Mouse (Mus musculus) cerebellum, postnatal 36 days (tissue): ENCODE measurements at regions not wholly inside any gene's neighbourhood (a gene's known extent, or its start where the extent isn't known, plus 50 kb on each side); places are given as distances from the start of the nearest gene placed in this dataset.

Experiments used
- DNase-seq, 2 experiments: peaks; one replicate each; pipeline ENCODE4 v3.0.0; 2021 to 2022; ENCODE audit warnings: mixed read lengths in 2 of 2

DNA sequence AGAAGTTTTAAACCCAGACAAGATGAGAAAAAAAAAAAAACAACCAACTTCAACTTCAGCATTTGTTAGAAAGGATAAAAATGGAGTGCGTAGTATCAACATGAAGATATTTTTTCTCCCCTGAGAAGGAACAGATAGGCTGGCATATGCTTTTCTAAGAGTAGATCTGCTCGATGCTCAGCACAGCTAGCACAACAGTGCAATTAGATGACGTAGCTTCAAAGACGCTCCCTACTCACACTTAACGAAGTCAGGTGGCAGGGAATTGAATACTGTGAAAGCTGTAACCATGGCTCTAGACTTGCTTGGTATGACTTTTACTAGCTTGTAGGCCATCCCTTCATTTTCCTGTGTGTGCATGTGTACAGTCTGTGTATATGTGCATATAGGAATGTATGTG, 299.5 kb downstream of the Tmem182 start:
- DNase-seq = no peak

DNA sequence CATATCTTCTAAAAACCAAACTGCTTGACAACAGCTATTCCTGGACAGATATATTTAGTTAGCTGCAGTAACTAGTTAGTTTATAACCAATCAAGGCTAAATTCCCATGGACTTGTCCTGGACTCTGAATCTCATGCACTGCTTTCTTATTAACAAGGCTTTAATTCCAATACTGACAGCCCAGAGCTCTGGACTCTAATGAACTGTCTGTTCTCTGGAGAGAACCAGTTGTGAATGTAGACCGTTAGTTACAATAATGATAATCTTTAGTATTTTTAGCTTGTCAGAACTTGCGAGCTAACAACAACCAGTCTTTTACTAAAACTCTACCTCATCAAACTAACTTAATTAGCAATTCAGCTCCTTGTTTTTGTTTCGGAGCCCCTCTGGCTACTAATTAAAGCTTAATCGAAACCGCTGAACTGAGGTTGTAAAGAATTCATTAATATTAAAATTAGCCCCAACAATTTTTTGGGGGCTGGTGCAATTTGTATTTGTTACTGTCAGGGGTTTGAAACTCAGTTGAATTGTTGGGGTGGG, 316.3 kb downstream of the Tmem182 start:
- DNase-seq = no peak

DNA sequence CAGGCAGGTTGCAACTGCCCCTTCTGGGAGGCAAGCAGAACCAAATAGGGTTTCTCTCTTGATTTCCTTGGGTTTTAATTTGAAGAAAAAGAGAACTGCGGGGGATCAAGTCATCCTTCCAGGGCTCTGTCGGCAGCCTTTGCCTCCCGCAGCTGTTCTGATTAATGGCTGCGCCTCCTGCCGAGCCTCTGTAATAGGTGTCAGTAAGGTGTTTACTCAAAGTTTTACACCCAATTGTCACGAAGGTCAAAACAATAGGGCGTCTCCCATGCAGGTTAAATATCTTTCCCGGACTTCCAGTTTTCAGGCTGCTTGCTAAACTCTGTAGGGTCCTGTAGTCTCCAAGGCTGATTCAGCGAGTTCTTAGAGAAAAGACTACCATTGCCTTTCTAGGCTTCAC, 326.0 kb downstream of the Tmem182 start:
- no peak for DNase-seq

DNA sequence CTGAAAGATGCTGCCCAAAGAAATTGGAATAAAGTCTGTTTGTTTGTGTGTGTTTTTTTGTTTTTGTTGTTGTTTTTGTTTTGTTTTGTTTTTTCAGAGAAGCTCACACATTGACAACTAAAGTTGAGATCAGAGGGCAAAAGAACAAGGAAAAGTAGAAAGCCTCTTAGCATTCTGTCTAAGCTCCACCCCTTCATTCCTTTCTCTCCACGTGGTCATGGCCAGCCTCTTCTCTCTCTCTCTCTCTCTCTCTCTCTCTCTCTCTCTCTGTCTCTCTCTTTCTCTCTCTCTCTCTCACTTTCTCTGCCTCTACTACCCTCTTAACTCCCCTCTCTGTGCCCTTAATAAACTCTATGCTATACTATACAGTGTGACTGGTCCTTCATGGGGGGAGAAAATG, 327.7 kb downstream of the Tmem182 start:
- no peak for DNase-seq

DNA sequence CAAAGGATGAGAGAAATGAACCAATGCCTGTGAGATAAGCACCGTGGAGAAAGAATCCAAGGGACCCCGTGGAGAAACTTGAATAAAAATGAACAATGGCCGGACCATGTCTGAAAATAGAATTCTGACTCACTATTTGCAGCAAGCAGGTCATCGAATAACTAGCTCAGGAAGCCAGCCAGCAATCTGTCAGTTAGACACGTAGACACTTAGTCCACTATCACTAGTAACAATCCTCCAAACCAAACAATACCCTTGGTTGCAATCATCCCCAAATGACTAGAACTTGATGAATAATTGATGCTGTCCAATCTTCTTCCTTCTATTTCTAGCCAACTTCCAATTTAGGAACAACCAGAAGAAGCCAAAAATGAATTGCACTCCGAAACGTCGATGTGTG, 328.5 kb downstream of the Tmem182 start:
- DNase-seq = no peak

DNA sequence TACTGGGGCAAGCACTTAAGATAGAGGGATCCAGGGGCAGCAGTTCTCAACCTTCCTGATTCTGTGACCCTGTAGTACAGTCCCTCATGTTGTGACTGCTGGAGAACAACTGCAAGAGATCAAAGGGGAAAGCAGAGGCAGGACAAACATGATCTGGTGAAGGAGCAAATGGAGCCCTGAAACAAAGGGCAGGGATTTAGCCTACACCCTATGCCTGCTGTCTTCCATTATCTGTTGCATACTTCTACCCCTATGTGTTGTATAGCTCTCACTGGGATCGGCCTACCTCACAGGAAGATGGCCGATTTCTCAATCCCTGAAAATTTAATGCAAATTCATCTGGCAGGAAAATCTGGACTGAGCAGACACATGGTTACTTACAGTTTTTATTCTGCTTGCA, 334.3 kb downstream of the Tmem182 start:
- DNase-seq = no peak

DNA sequence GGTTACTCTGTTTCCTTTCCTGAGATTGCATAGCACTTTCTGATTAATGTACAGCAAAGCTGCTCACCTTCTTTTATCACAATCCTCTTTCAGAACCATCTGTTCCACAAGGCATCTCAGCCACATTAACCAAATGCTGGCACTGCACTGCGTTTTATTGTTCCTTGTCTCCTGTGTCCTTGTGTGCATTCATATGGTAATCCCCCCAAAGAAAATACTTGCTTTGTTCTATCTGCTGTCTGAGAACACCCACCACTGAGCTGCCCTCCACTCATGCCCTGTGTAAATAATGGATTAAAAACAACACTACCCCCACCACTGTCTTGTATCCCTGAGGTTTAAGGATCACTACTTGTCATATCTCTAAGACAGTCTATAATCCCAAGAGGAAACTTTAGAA, 335.1 kb downstream of the Tmem182 start:
- DNase-seq = no peak

DNA sequence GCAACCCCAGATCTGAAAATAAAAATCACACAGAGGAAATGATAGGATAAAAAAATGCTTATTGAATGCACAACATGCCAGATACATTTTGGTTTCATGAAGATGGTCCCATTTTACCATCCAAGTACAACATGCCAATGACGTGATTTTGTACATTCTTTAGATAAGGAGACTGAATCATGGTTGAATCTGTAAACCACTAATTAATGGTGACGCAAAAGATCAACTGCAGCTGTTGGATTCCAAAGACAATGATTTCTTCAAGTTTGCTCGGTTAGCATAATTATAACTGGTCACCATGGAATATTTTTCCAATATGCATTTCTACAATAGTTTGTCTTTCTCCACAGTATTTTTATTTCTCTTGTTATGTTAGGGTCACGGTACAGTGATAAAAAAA, 336.6 kb downstream of the Tmem182 start:
- DNase-seq = no peak

DNA sequence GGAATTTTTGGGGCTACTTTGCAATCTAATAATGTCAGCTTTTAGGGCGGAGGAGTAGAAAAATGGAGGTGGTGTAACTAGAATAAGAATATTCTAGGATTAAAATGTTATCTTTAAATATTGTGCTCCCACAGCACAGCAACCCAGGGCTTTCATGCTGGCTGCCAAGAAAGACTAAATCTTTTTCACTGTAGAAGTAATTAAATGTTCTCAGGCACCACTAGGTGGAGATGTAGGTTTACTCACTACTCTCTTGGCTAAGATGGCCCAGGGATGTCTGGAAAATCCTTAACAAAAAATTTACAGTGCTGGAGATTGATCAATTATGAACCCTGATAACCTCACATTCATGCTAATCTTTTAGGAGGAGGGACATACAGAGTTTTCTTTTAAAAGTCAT, 347.1 kb downstream of the Tmem182 start:
- DNase-seq = no peak

DNA sequence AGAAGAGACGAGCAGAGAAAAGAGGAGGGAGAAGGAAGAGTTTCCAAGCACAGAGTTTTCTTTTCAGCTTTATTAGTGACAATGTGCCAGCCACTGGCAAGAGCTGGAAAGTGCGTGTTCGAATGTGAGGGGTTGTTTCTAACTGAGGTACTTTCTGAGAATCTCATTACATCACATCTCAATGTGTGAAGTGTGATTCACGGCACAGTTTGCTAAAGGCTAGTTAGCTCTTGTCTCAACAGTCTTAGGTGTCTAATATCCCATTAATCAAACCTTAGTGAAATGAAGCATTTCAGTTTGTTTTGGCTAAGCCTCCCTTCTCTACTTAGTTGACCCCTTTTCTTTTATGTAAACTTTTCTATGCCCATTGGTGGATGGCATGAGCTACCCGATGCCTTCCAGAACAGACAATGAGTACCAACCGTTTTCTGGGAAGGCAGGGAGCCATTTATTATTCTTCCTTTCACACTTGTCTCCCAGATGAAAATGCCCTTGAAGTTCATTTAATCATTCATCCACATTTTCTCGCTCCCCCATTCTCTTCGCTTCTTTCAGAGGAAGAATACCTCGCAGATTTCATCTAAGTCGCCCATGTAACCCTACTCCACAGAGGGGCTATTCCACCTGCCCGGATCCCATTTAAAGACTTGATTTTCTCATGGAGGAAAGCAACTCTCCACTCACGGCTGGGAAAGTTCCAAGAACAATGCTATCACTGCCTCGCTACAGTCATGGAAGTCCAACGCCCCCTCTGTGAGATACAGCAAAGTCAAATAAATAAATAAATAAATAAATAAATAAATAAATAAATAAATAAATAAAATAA, 348.0 kb downstream of the Tmem182 start:
- DNase-seq = no peak

DNA sequence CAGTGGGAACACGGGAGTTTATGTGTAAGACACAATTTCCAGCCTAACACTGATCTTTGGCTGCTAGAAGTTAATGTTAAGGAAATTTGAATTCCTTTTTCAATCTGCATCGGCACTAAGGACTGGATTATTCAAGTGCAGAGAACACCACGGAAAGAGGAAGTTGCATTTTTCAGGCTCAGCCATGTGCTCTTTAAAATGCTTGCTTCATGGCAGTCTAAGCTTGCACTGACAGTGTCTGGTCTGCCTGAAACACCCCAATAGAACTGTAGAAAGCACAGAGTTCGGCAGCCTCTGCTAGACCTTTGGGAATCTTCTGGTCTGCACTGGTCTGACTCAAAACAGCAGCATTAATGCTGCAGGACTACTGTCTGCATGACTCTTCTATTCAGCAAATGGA, 348.8 kb downstream of the Tmem182 start:
- no peak for DNase-seq

DNA sequence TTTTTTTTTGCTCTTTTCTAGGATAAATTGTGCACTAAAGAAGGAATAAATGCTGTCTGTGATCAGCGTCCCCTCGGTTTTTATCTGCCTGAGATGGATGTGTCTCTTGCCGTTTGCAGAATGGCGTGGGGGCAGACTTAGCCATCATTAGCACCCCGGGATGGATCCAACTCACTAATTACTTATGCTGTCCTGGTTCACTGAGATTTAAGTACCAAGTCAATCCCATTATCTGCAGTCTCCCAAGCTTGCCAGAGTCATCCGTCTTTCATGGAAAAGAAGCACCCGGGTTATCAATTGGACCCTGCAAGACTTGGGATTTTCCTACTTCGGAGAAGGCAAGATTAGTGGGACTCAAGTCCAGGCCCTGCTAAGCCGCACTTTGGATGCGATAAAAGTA, 351.5 kb downstream of the Tmem182 start:
- DNase-seq = no peak

DNA sequence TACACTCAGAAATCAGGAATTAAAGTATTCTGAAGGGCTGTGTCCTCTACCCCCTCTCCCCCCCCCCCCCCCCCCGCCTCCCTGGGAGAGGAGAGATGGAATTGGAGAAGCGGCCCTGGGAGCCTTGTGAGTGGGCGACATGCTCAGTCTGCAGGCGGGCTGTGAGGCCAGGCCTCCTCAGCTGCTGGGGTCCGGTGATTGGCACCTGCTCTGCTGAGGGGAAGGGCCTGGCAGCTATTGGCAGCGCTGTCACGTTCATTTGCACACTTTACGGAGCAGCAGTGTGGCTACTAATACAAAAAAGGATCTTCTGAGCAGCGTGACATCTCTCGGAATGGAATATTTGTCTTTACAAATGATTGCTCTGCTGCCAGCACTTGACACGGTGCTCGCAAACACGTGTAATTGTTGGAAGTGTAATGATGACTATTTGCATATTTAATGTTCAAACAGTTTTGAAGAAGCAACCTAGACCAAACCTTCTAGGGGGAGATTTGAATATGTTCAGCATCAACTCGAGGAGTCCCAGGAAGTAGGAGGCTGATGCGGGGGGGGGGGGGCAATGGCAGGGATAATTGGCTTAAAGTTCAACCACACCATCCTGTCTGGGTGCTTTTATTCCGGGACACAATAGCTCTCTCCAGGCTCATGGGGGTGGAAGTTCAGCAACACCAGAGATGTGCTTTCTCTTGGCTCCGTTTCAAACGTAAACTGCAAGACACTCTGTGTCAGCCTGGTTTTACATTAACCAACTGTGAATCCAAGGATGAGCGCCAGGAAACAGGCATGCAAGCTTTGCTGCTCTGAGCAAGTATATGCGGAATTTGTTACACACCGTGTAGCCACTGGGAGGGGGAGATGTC, 352.5 kb downstream of the Tmem182 start:
- DNase-seq = peak; percentile 3 to 6

DNA sequence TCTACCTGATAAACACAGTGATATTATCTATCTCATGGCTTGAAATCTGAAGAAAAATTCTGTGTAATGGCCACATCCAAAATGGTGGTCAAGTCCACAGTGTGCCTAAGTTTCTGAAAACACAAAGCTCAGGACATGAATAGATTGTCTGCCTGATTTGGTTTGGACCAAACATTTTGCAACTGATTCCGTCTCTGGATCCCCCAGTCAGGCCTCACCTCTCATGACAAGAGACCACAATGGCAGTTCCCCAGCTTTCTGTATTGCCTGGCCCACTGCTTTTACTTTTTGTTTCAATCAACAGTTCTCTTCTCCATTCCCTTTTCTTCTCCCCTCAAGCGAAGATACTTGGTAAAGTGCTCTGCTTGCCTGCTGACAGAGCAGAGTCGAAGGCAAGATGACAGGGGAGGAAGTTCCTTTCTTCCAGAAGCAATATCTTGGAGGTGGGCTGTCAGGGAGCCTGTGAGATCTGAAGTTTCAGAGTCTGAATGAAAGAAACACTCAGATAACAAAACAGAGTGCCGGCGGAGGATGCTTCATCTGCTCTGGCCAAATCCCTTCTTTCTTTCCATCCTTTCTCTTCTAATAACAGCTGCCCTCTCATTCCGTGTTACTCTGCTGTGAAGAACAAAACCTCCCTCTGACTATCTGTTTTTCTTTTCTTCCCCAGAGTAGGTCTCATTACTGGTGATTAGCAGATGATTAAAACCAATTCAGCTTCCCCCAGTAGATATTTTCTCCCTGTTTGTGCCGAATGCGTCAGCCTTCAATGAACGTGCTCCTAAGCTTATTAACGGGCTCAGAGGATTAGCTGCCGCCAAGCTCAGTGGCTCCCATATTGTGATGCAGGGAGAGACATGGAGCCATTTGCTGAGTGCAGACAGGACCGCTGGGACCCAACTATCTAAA, 360.7 kb downstream of the Tmem182 start:
- DNase-seq = no peak

DNA sequence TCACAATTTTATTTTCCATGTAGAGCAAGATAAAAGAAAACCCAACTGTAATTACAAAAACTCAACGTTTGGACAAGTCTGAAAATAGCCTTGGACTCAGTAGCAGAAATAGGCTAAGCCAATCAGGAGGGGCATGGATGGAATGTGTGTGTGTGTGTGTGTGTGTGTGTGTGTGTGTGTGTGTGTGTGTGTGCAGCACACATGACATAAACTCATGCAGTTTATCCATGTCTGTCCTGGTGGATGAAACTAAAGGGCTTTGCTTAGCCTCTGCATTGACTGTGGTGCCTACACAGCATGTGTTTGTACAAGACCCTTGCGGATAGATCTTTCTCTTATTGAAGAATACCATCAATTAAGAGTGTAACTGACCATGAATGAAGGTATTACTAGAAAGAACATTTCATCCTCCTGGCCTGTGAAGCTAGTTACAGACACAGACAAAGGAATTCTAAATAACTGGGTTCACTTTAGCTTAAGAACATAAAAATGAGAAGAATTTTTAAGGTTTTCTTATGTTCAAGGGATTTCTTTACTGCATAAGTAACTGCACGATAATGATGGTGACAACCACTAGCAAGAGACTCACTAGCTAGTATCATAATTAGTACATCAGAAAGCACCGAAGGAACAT, 361.5 kb downstream of the Tmem182 start:
- no peak for DNase-seq

DNA sequence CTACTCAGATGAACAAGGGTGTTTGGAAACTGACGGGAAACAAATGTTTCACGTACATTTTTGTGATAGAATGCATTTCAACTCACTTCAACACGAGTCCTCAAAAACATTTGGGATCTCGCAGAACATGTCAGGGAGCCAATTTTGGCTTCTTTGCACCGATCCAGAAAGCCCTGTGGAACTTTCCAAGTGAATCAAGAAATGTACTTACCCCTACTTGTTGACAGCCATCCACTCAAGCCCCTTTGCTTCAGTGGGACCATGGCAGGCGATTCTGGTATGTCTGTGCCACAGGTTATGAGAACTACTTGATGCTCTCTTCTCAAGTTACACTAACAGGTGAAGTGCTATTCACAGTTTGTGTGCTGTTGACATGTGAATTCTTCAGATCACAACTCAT, 381.6 kb downstream of the Tmem182 start:
- no peak for DNase-seq

DNA sequence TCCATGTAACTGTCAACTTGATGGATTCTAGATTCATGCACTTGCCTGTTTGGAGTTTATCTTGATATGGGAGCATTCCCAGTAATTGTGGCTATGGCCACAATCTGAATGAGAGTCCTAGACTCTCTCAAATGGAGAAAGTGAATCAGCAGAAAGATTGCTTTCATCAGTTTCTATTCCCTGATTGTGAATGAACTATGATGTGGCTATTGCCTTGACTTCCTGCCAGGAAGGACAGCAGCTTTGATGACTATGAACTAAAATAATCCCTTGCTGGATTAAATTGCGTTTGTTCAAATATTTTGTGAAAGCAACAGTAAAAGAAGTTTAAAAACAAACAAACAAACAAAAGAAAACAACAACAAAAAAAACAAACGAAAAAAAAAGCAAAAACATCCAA, 407.5 kb downstream of the Tmem182 start:
- no peak for DNase-seq

DNA sequence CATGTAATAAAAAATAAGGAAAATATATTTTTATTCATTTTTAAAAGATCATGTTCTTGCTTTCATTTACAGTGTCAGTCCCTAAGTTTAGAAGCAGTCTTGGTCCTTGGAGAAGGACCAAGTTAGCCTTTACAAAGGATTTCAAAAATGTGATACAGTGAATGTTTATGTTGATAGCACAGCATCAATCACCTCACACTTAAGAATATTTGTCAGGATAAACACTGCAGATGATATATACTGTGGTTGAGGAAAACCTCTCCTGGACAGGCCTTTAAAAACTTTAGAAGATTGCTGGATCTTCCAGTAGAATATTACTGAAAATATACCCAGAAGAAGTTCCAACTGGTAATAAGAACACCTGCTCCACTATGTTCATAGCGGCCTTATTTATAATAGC, 420.4 kb downstream of the Tmem182 start:
- DNase-seq = no peak

DNA sequence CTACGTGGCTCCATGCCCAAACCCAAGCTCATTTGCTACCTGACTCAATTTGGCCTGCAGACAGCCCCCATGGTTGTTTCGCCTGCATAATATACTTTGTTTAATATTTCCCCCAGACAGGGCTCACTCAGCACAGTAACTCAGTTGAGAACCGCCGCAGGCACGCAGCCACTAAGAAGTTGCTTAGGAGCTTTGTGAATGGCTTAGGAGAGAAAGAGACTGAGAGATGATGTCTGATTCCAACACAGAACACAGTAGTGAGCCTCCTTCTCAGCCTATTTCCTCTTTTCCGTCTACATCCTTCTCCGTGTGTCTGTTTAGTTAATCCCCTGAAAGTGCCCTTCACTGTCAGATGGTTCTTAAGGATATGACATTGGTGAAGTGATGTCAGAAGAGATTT, 429.9 kb downstream of the Tmem182 start:
- DNase-seq = no peak

DNA sequence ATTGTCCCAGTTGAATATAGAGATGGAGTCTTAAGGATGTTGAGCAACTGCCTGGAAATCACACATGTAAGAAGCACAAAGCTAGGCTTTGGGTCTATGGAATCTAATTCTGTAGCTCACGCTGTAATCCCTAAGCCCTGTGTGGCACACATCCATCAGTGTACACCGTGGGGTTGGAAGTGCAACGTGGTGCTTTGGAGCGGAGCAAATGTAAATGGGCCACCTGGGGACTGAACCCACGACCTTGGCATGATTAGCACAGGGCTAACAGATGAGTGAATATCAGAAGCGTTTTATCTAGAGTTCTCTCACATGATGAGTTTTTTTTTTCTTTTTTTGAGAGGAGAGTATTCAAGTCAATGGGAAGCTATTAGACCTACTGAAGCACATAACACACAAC, 437.6 kb downstream of the Tmem182 start:
- no peak for DNase-seq

DNA sequence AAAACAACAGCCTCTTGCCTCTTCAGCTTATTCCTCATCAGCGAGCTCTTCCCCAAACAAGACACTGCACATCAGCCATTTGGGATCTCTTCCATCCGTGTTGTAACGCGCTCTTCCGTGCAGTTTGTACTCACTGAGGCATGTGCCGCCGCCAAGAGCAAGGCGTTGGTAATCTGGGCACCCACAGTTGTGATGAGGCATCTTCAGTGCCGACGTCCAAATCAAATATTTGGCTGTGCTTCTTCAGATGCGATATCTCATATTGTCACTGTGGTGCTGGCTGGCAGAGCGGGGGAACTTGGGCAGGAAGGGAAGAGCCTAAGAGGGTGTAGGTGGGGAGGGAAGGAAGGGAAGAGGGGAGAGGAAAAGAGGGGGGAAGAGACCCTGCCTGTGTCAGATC, 439.2 kb downstream of the Tmem182 start:
- DNase-seq = no peak

DNA sequence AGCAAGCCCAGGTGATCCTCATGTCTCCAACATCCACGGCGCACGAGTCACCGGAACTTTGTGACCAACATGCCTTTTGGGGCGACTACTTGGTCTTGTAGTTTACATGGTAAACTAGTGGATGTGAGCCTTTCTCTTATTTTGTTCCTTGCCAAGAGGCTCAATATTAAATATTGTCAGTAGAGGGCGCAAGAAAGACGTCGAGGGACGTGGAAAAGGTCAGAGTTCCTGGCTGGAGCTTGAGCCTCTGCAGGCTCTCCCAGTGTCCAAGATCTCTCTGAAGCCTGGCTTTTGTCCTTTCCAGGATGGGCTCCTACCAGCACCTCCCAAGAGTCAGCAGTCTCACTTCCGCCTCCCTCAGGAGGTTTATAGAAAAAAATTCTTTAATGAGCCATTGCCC, 458.8 kb downstream of the Tmem182 start:
- no peak for DNase-seq
